Comparison of ENCODE assay signal across 8 mouse cellular contexts in genomic region chr1:23763726-23764125, GRCm38 (mm10). TPM values are rescaled to one million over a fixed set of nuclear protein-coding genes. Genes with fewer than 3 reads are reported as not detected.
DNase-seq lines count a peak whose midpoint lies in the region; ATAC-seq and TF ChIP-seq lines count a peak whose summit lies in the region.

No protein-coding gene starts in this region.

- H3K4me1 ChIP-seq in forebrain, embryonic 10.5 days, result peaks cover 36% of the 10 kb centered on the region
- peaks cover 8% of the 10 kb centered on the region for H3K4me1 ChIP-seq in kidney, postnatal 0 days (replicated peaks; ENCODE audit: insufficient read depth, low read length)
- H3K4me1 ChIP-seq in midbrain, embryonic 13.5 days (replicated peaks), result peaks cover 25% of the 10 kb centered on the region
- peaks cover 14% of the 10 kb centered on the region for H3K4me1 ChIP-seq in liver, postnatal 0 days (ENCODE audit: insufficient read depth)

- peak overlapping the region; percentile 87 for H3K4me2 ChIP-seq in kidney, postnatal 0 days (ENCODE audit: low read length)
- peak overlapping the region; percentile 91 for H3K4me2 ChIP-seq in midbrain, embryonic 13.5 days (replicated peaks)
- no peak overlapping the region for H3K4me2 ChIP-seq in liver, postnatal 0 days (ENCODE audit: low read depth, low read length)

- H3K27me3 ChIP-seq in forebrain, embryonic 10.5 days (ENCODE audit: poor library complexity, severe bottlenecking), result peaks cover 67% of the 10 kb centered on the region
- H3K27me3 ChIP-seq in kidney, postnatal 0 days (ENCODE audit: insufficient read depth, low read length), result peaks cover 20% of the 10 kb centered on the region
- peaks cover 36% of the 10 kb centered on the region for H3K27me3 ChIP-seq in midbrain, embryonic 13.5 days
- H3K27me3 ChIP-seq in liver, postnatal 0 days (ENCODE audit: insufficient read depth, low read length), result peaks cover 46% of the 10 kb centered on the region

- H3K27ac ChIP-seq in forebrain, embryonic 10.5 days, result no peak overlapping the region
- no peak overlapping the region for H3K27ac ChIP-seq in kidney, postnatal 0 days
- no peak overlapping the region for H3K27ac ChIP-seq in midbrain, embryonic 13.5 days
- no peak overlapping the region for H3K27ac ChIP-seq in liver, postnatal 0 days (ENCODE audit: low read depth)

- H3K36me3 ChIP-seq in forebrain, embryonic 10.5 days (replicated peaks), result no peaks in the 10 kb centered on the region
- H3K36me3 ChIP-seq in kidney, postnatal 0 days (ENCODE audit: insufficient read depth, low read length), result no peaks in the 10 kb centered on the region
- H3K36me3 ChIP-seq in midbrain, embryonic 13.5 days, result no peaks in the 10 kb centered on the region
- H3K36me3 ChIP-seq in liver, postnatal 0 days (replicated peaks; ENCODE audit: insufficient read depth, low read length), result no peaks in the 10 kb centered on the region

- no peak for TF ChIP-seq EP300 in liver, postnatal 0 days (IDR thresholded peaks at IDR 0.05; ENCODE audit: low read depth)

- peak; percentile 32 to 34 for DNase-seq in cerebellum, postnatal 14 days
- peak; percentile 23 for DNase-seq in forebrain, embryonic 10.5 days (ENCODE audit: extremely low spot score, low spot score)
- DNase-seq in kidney, postnatal 0 days (ENCODE audit: low spot score), result peak; percentile 48
- no peak for DNase-seq in urinary bladder, adult 18-20 months (ENCODE audit: low spot score in 2 of 2)
- DNase-seq in liver, postnatal 0 days, result no peak

- ATAC-seq in kidney, postnatal 0 days (replicated peaks; ENCODE audit: low FRiP score, low read depth), result no peak
- ATAC-seq in midbrain, embryonic 13.5 days, result 0 out of 2 replicates have a peak, but pooled peaks have one; percentile 2
- ATAC-seq in erythroid progenitor cell, adult 5-6 weeks (replicated peaks; ENCODE audit: low FRiP score, poor library complexity, severe bottlenecking), result no peak
- no peak for ATAC-seq in CD4-positive, CD25-positive, alpha-beta regulatory T cell, adult 4 months
- ATAC-seq in liver, postnatal 0 days, result no peak

- H3K9me3 ChIP-seq in forebrain, embryonic 10.5 days, result no peaks in the 10 kb centered on the region
- no peaks in the 10 kb centered on the region for H3K9me3 ChIP-seq in kidney, postnatal 0 days (replicated peaks; ENCODE audit: low read length)
- no peaks in the 10 kb centered on the region for H3K9me3 ChIP-seq in midbrain, embryonic 13.5 days
- no peaks in the 10 kb centered on the region for H3K9me3 ChIP-seq in liver, postnatal 0 days (ENCODE audit: low read length)

- 4% methylated on average over 7 of the region's 7 CpGs for WGBS in forebrain, embryonic 10.5 days
- WGBS in kidney, postnatal 0 days, result under 1% methylated on average over 7 of the region's 7 CpGs
- WGBS in midbrain, embryonic 13.5 days, result under 1% methylated on average over 7 of the region's 7 CpGs
- 11% methylated on average over 7 of the region's 7 CpGs for WGBS in liver, postnatal 0 days (ENCODE audit: insufficient replicate concordance)

- TF ChIP-seq CTCF in kidney, postnatal 0 days (IDR thresholded peaks at IDR 0.05; ENCODE audit: low read depth), result peak; percentile 44; the same call in 1 of the 2 replicates
- TF ChIP-seq CTCF in liver, postnatal 0 days (IDR thresholded peaks at IDR 0.05; ENCODE audit: low read depth), result no peak

- peak overlapping the region; percentile 68 for H3K4me3 ChIP-seq in forebrain, embryonic 10.5 days
- peak overlapping the region; percentile 45; the same call in 1 of the 2 replicates for H3K4me3 ChIP-seq in kidney, postnatal 0 days (replicated peaks; ENCODE audit: low read depth, low read length)
- H3K4me3 ChIP-seq in midbrain, embryonic 13.5 days (replicated peaks), result peak overlapping the region; percentile 75
- no peak overlapping the region for H3K4me3 ChIP-seq in liver, postnatal 0 days (ENCODE audit: low read depth, low read length)

- no peak overlapping the region for H3K9ac ChIP-seq in kidney, postnatal 0 days (ENCODE audit: low read depth, low read length)
- peak overlapping the region; percentile 77 for H3K9ac ChIP-seq in midbrain, embryonic 13.5 days (replicated peaks)
- H3K9ac ChIP-seq in liver, postnatal 0 days (replicated peaks), result no peak overlapping the region

RNA-seq across cellular contexts. Expression of gene B3gat2, which starts 2.2 kb away (rescaled TPM):
- polyA plus RNA-seq in forebrain, embryonic 10.5 days (2016; fragmentation: Nextera tagmentation; extraction: Ambion mirVana), result 0.55 and 0.77 TPM in 2 replicates
- polyA plus RNA-seq in kidney, postnatal 0 days (2015; fragmentation: Nextera tagmentation; extraction: Ambion mirVana), result 13.1 and 14.4 TPM in 2 replicates
- 6.7 and 9.0 TPM in 2 replicates for polyA plus RNA-seq in midbrain, embryonic 13.5 days (2015; fragmentation: Nextera tagmentation; extraction: Ambion mirVana)
- not detected in 2 replicates for total RNA-seq in erythroid progenitor cell, adult 5-6 weeks (2015; ENCODE audit: low replicate concordance)
- total RNA-seq in erythroid progenitor cell, adult 5-6 weeks (2017; ENCODE audit: low replicate concordance), result 0.15 and 4.6 TPM in 2 replicates
- 1 to 10 TPM; 1.7 to 1.9 TPM for polyA plus RNA-seq in CD4-positive, CD25-positive, alpha-beta regulatory T cell, adult 4 months (2017; shearing (Covaris generic))
- 0.07 and 0.12 TPM in 2 replicates for polyA plus RNA-seq in liver, postnatal 0 days (2015; fragmentation: Nextera tagmentation; extraction: Ambion mirVana)

Comparison
In these comparisons a context has a peak if more than half of its experiments do, and no peak if none do; other contexts are left out.
1. DNase-seq: peak in cerebellum, postnatal 14 days (2 of 2), forebrain, embryonic 10.5 days (single experiment) and kidney, postnatal 0 days (single experiment); none in urinary bladder, adult 18-20 months (0 of 2) and liver, postnatal 0 days (single experiment).